Mouse (Mus musculus): ENCODE data around the gene Pla2g2d.

Gene Pla2g2d

DNA sequence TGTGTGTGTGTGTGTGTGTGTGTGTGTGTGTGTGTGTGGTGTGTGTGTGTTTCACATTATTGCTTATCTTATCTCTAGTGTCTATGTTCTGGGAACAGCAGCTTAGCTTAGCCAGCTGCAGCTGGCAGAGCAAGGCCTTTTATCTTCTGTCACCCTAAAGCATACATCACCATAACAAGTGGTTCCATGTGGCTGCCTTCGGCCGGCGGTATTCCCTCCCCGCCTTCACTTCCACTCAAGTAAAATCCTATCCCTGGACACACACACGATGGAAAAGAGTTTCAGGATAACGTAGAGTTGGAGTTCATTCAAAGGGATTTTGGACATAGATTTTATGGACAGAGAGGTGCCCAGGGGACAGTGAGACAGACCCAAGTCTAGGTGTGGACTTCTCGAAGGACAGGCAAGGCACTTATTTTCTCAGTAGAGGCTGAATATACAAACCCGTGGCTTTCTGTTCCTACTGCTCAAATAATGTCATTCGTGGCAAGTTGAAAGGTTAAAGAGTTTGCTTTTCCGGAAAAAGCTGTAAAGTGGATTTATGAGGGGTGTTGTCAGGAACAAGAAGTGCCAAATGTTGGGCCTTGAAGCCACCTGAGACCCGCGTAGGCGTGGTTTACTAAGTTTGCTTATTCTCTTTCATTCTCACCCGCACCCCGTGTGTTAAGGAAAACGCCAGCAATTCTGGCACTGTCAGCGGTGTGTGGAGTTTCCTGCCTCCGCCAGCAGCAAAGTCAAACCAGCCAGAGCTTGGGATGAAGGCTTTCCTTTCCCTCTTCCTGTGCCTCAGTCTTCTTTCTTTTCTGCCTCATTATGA lies 50.4 kb downstream of the Pla2g2d start:
- no peak for DNase-seq (ENCODE audit: low spot score in 2 of 2)

DNA sequence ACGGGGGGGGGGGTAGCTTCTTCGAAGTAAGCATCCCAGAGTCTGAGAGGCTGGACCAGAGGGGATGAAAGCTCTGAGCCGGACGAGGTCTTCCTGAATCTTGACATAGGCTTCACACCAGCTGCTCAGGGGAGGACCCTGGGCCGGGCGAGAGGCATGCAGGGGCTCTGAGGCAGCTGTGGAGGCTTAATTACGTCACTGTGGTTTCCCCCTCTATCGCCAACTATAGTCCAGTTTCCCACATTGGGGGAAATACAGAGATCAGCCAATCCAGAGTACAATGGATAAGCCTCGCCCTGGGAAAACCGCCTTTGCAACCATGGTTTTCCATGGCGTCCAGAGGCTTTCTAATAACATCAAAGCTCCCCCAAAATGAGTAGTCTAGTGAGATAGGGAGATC lies 51.6 kb downstream of the Pla2g2d start:
- no peak for DNase-seq (ENCODE audit: low spot score in 2 of 2)

Data from heart, adult 9 months (tissue).